Mouse (Mus musculus) adrenal gland, adult 10 weeks (tissue): ENCODE data around the gene Tmprss11e. TPM values are rescaled to one million over a fixed set of nuclear protein-coding genes. Genes with fewer than 3 reads are reported as not detected.

Source experiments
- polyA plus RNA-seq: library from polyadenylated mRNA; stranded (reverse); fragments of 350-450 nt; fragmentation: Illumina TruSeq; extraction: RNeasy Lipid Tissue Mini Kit (QIAGEN cat#74804); gene quantifications from one replicate; pipeline ENCODE4 v1.2.3, GENCODE M21; 2014; ENCODE audit warnings: low read depth, low replicate concordance

The Tmprss11e gene
- polyA plus RNA-seq = not detected

GRCm38 (mm10) chr5:86745715-86746114, at the start of gene Tmprss11e:
Gene Tmprss11e (minus strand): TSS chr5:86745815.

GRCm38 (mm10) chr5:86676262-86676661, 69.4 kb downstream of the Tmprss11e start, which contains the start of gene Tmprss11b:
Gene Tmprss11b (minus strand): TSS chr5:86676362.

Other genes with a start within 250 kb of the Tmprss11e start
- gene Tmprss11g, start 227.2 kb downstream of the Tmprss11e start, polyA plus RNA-seq = not detected
- gene Tmprss11f, start 113.4 kb downstream of the Tmprss11e start, polyA plus RNA-seq = not detected
- gene Tmprss11b, start 69.5 kb downstream of the Tmprss11e start, polyA plus RNA-seq = not detected
- 193 TPM for gene Ythdc1, start 58.4 kb upstream of the Tmprss11e start, polyA plus RNA-seq
- 0.23 TPM for gene Ugt2b34, start 161.1 kb upstream of the Tmprss11e start, polyA plus RNA-seq
- gene Ugt2b1, start 180.7 kb upstream of the Tmprss11e start, polyA plus RNA-seq = not detected